ENCODE assay signal across 20 mouse cellular contexts in the genomic region with DNA sequence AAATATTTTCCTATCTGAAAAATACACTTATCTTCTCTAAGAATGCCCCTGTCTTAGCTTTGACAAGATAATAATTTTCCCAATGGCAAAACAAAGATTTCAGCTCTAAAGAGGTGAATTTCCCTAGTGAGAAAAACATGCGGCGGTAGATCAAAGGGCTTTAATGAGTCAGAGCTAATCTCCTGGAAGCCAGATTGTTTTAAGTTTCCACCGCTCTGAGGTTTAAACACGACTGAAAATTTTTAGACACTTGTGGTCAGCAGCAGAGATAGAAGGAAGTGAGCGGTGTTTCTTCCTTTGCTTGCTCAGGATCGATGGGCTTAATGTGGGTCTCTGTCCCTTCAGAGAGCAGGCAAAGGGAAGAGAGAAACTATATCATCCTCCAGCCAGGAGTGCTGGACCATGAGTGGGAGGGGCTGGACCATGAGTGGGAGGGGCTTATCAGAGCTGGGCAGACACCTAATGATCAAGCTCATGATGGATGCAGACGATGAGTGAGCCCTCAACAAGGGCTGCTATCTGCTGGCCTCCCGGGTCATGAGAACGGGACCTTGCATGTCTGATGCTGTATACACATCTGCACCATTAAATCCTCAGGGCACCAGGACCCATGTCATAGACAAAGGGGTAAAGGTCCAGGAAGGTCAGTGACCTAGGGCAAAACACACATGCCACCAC.
DNase-seq lines count a peak whose midpoint lies in the region; ATAC-seq lines count a peak whose summit lies in the region.
"Had no signal": no experiment of that assay in that cellular context is flagged by ENCODE, and none has a peak within 500 bp of the region (broad histone marks: within the 10 kb centered on the region; RNA-seq: fewer than 3 reads in every experiment).

No protein-coding gene starts in this region.

- H3K4me1 ChIP-seq in limb, embryonic 13.5 days = no peaks in the 10 kb centered on the region
- 0 out of 2 replicates have a peak, but pooled peaks cover 7% of the 10 kb centered on the region for H3K4me1 ChIP-seq in limb, embryonic 10.5 days
- H3K4me1 ChIP-seq: forebrain, embryonic 12.5 days had no signal

- no peaks in the 10 kb centered on the region for H3K27me3 ChIP-seq in limb, embryonic 13.5 days
- no peaks in the 10 kb centered on the region for H3K27me3 ChIP-seq in limb, embryonic 10.5 days (ENCODE audit: low read depth, poor library complexity, severe bottlenecking)
- H3K27me3 ChIP-seq: forebrain, embryonic 12.5 days had no signal

- no peak for DNase-seq in limb, embryonic 10.5 days (ENCODE audit: low spot score)
- DNase-seq in CD4-positive helper T cell, adult 2 months (ENCODE audit: low read depth, low spot score) = peak; percentile 68
- DNase-seq in adrenal gland, adult 18-20 months (ENCODE audit: low spot score in 2 of 2) = no peak
- DNase-seq in urinary bladder, postnatal 10 days (ENCODE audit: low spot score) = no peak
- no peak for DNase-seq in left cerebral cortex, postnatal 36 days (ENCODE audit: low spot score in 2 of 2)
- DNase-seq: adrenal gland, postnatal 14 days; cerebellum, adult 11-12 months; cerebellum, postnatal 25 days; heart, adult 11 months; heart, postnatal 36 days; kidney, adult 8-10 months; kidney, postnatal 25 days; right cerebral cortex, postnatal 14 days; spleen, adult 18-20 months; thymus, postnatal 4 days had no signal

- intact Hi-C loops in left cerebral cortex, postnatal 36 days (cut with DNase I) = no loop called here

- no peak overlapping the region for H3K27ac ChIP-seq in limb, embryonic 13.5 days
- no peak overlapping the region for H3K27ac ChIP-seq in limb, embryonic 10.5 days
- H3K27ac ChIP-seq: forebrain, embryonic 12.5 days had no signal

- peaks cover 4% of the 10 kb centered on the region for H3K36me3 ChIP-seq in limb, embryonic 13.5 days
- H3K36me3 ChIP-seq in limb, embryonic 10.5 days = no peaks in the 10 kb centered on the region
- H3K36me3 ChIP-seq: forebrain, embryonic 12.5 days had no signal

- H3K9ac ChIP-seq in limb, embryonic 13.5 days = no peak overlapping the region
- H3K9ac ChIP-seq: forebrain, embryonic 12.5 days had no signal

- no peaks in the 10 kb centered on the region for H3K9me3 ChIP-seq in limb, embryonic 13.5 days
- no peaks in the 10 kb centered on the region for H3K9me3 ChIP-seq in limb, embryonic 10.5 days (replicated peaks)
- H3K9me3 ChIP-seq: forebrain, embryonic 12.5 days; megakaryocyte, embryonic 14.5 days had no signal

- no peak overlapping the region for H3K4me3 ChIP-seq in limb, embryonic 13.5 days
- H3K4me3 ChIP-seq in limb, embryonic 10.5 days = no peak overlapping the region
- H3K4me3 ChIP-seq: forebrain, embryonic 12.5 days; megakaryocyte, embryonic 14.5 days had no signal

- 35% methylated on average over 9 of the region's 9 CpGs for WGBS in limb, embryonic 13.5 days
- WGBS in limb, embryonic 10.5 days = 50% methylated on average over 9 of the region's 9 CpGs

- peak; percentile 48; the same call in 1 of the 2 replicates for ATAC-seq in limb, embryonic 13.5 days (ENCODE audit: low FRiP score, low read depth)
- peak; percentile 87 for ATAC-seq in CD4-positive, CD25-positive, alpha-beta regulatory T cell, adult 4 months
- ATAC-seq in inflammation-experienced regulatory T-cells, adult 6 months = peak; percentile 79

- H3K4me2 ChIP-seq in limb, embryonic 13.5 days (replicated peaks) = no peak overlapping the region
- H3K4me2 ChIP-seq: forebrain, embryonic 12.5 days had no signal
